In the genomic region with DNA sequence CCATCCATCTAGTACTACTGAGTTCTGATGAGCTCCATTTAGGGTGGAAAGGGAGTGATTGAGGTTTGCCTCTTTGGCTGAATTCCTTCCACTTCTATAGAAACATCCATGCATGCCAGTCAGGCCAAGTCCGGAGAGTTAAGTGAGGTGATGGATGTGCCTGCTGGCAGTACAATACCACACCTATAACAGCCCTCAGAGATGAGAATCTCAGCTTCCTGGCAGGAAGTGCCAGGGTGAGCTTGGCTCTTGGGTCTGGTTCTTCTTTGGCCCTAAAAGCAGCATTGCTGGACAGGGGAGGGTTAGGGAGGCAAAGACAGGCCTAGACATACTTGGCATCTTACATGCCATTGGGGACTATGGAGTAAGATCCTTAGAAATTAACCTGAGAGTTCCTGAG, we compare ENCODE assay signal across 29 mouse cellular contexts. TPM values are rescaled to one million over a fixed set of nuclear protein-coding genes. Genes with fewer than 3 reads are reported as not detected.
A peak's percentile ranks its signal among the peaks of the same experiment; 100 is the strongest.
DNase-seq lines count a peak whose midpoint lies in the region; ATAC-seq lines count a peak whose summit lies in the region.
"Had no signal": no experiment of that assay in that cellular context is flagged by ENCODE, and none has a peak within 500 bp of the region (broad histone marks: within the 10 kb centered on the region; RNA-seq: fewer than 3 reads in every experiment).

No protein-coding gene starts in this region.

- no peak for ATAC-seq in intestine, embryonic 16.5 days
- ATAC-seq in intestine, embryonic 15.5 days, result no peak
- no peak for ATAC-seq in neural tube, embryonic 15.5 days (ENCODE audit: low FRiP score)
- no peak for ATAC-seq in forebrain, embryonic 15.5 days (replicated peaks)
- ATAC-seq: midbrain, embryonic 16.5 days had no signal

- no peak overlapping the region for H3K9ac ChIP-seq in intestine, embryonic 16.5 days (ENCODE audit: low read depth, low read length)
- no peak overlapping the region for H3K9ac ChIP-seq in intestine, embryonic 15.5 days
- H3K9ac ChIP-seq in neural tube, embryonic 15.5 days (replicated peaks), result no peak overlapping the region
- no peak overlapping the region for H3K9ac ChIP-seq in forebrain, embryonic 15.5 days (replicated peaks)
- H3K9ac ChIP-seq: embryonic facial prominence, embryonic 13.5 days; forebrain, embryonic 12.5 days; liver, embryonic 15.5 days had no signal

- H3K36me3 ChIP-seq in intestine, embryonic 16.5 days (ENCODE audit: control insufficient read depth, insufficient read depth, low read length), result no peaks in the 10 kb centered on the region
- no peaks in the 10 kb centered on the region for H3K36me3 ChIP-seq in intestine, embryonic 15.5 days
- no peaks in the 10 kb centered on the region for H3K36me3 ChIP-seq in neural tube, embryonic 15.5 days
- H3K36me3 ChIP-seq in forebrain, embryonic 15.5 days, result no peaks in the 10 kb centered on the region
- H3K36me3 ChIP-seq: embryonic facial prominence, embryonic 13.5 days; forebrain, embryonic 12.5 days; heart, embryonic 10.5 days; limb, embryonic 10.5 days; liver, embryonic 15.5 days; midbrain, embryonic 10.5 days had no signal

- H3K4me2 ChIP-seq in intestine, embryonic 16.5 days (ENCODE audit: low read depth, low read length), result no peak overlapping the region
- H3K4me2 ChIP-seq in intestine, embryonic 15.5 days (replicated peaks), result no peak overlapping the region
- peak overlapping the region; percentile 33 for H3K4me2 ChIP-seq in neural tube, embryonic 15.5 days
- H3K4me2 ChIP-seq in forebrain, embryonic 15.5 days (replicated peaks), result no peak overlapping the region
- H3K4me2 ChIP-seq: embryonic facial prominence, embryonic 13.5 days; forebrain, embryonic 12.5 days; liver, embryonic 15.5 days had no signal

- peak; percentile 6 to 21 for DNase-seq in lung, adult 18-20 months
- no peak for DNase-seq in lung, postnatal 4 days
- peak; percentile 33 for DNase-seq in lung, postnatal 36 days
- no peak for DNase-seq in frontal cortex, postnatal 14 days (ENCODE audit: low spot score in 2 of 2)
- DNase-seq: adrenal gland, postnatal 14 days; cerebellum, adult 2 months; cerebellum, postnatal 36 days; embryo, embryonic 11 days; liver; retina, postnatal 1 day; right cerebral cortex, postnatal 25 days; thymus, postnatal 25 days had no signal

- no peak overlapping the region for H3K4me3 ChIP-seq in intestine, embryonic 16.5 days (ENCODE audit: low read length)
- no peak overlapping the region for H3K4me3 ChIP-seq in intestine, embryonic 15.5 days (replicated peaks)
- H3K4me3 ChIP-seq in neural tube, embryonic 15.5 days (replicated peaks), result no peak overlapping the region
- H3K4me3 ChIP-seq in forebrain, embryonic 15.5 days, result no peak overlapping the region
- H3K4me3 ChIP-seq: embryonic facial prominence, embryonic 13.5 days; erythroblast, embryonic 14.5 days; forebrain, embryonic 12.5 days; heart, embryonic 10.5 days; limb, embryonic 10.5 days; liver, embryonic 15.5 days; midbrain, embryonic 10.5 days had no signal

- H3K27me3 ChIP-seq in intestine, embryonic 16.5 days (replicated peaks; ENCODE audit: control insufficient read depth, insufficient read depth, low read length), result peaks cover 13% of the 10 kb centered on the region
- peaks cover 5% of the 10 kb centered on the region; the same call in 1 of the 2 replicates for H3K27me3 ChIP-seq in intestine, embryonic 15.5 days (replicated peaks)
- 0 out of 2 replicates have a peak, but pooled peaks cover 9% of the 10 kb centered on the region for H3K27me3 ChIP-seq in neural tube, embryonic 15.5 days (replicated peaks)
- H3K27me3 ChIP-seq in forebrain, embryonic 15.5 days, result peaks cover 28% of the 10 kb centered on the region

- peaks cover 7% of the 10 kb centered on the region; the same call in 1 of the 2 replicates for H3K4me1 ChIP-seq in intestine, embryonic 16.5 days (ENCODE audit: control insufficient read depth, insufficient read depth, low read length)
- no peaks in the 10 kb centered on the region for H3K4me1 ChIP-seq in intestine, embryonic 15.5 days (replicated peaks)
- peaks cover 18% of the 10 kb centered on the region for H3K4me1 ChIP-seq in neural tube, embryonic 15.5 days
- H3K4me1 ChIP-seq in forebrain, embryonic 15.5 days, result no peaks in the 10 kb centered on the region
- H3K4me1 ChIP-seq: embryonic facial prominence, embryonic 13.5 days; liver, embryonic 15.5 days had no signal

- H3K9me3 ChIP-seq in intestine, embryonic 16.5 days (ENCODE audit: control insufficient read depth, low read length), result no peaks in the 10 kb centered on the region
- no peaks in the 10 kb centered on the region for H3K9me3 ChIP-seq in intestine, embryonic 15.5 days
- no peaks in the 10 kb centered on the region for H3K9me3 ChIP-seq in neural tube, embryonic 15.5 days (replicated peaks)
- no peaks in the 10 kb centered on the region for H3K9me3 ChIP-seq in forebrain, embryonic 15.5 days
- H3K9me3 ChIP-seq: embryonic facial prominence, embryonic 13.5 days; forebrain, embryonic 12.5 days; heart, embryonic 10.5 days; limb, embryonic 10.5 days; liver, embryonic 15.5 days; midbrain, embryonic 10.5 days had no signal

- 55% methylated on average over 1 of the region's 1 CpGs for WGBS in intestine, embryonic 16.5 days
- WGBS in intestine, embryonic 15.5 days, result 64% methylated on average over 1 of the region's 1 CpGs
- 42% methylated on average over 1 of the region's 1 CpGs for WGBS in neural tube, embryonic 15.5 days
- 89% methylated on average over 1 of the region's 1 CpGs for WGBS in forebrain, embryonic 15.5 days

- peak overlapping the region; percentile 63; the same call in 1 of the 2 replicates for H3K27ac ChIP-seq in intestine, embryonic 16.5 days (ENCODE audit: low read length)
- no peak overlapping the region for H3K27ac ChIP-seq in intestine, embryonic 15.5 days
- H3K27ac ChIP-seq in neural tube, embryonic 15.5 days (replicated peaks), result peak overlapping the region; percentile 45; the same call in 1 of the 2 replicates
- no peak overlapping the region for H3K27ac ChIP-seq in forebrain, embryonic 15.5 days (replicated peaks)
- H3K27ac ChIP-seq: embryonic facial prominence, embryonic 13.5 days; forebrain, embryonic 12.5 days; heart, embryonic 10.5 days; limb, embryonic 10.5 days; liver, embryonic 15.5 days; macrophage; midbrain, embryonic 10.5 days had no signal

RNA-seq across cellular contexts. Expression of a gene that starts 7.0 kb away (rescaled TPM):
- 0.92 and 0.99 TPM in 2 replicates for polyA plus RNA-seq in intestine, embryonic 16.5 days (2015; fragmentation: Nextera tagmentation; extraction: Ambion mirVana)
- 0.73 and 1.1 TPM in 2 replicates for polyA plus RNA-seq in intestine, embryonic 15.5 days (2015; fragmentation: Nextera tagmentation; extraction: Ambion mirVana)
- 38.0 and 42.0 TPM in 2 replicates for polyA plus RNA-seq in neural tube, embryonic 15.5 days (2015; fragmentation: Nextera tagmentation; extraction: Ambion mirVana)
- polyA plus RNA-seq in forebrain, embryonic 15.5 days (2015; fragmentation: Nextera tagmentation; extraction: Ambion mirVana), result 0.26 and 0.33 TPM in 2 replicates
- polyA plus RNA-seq: C2C12; erythroblast, embryonic 14.5 days; frontal cortex, adult 2 months; heart, embryonic 16.5 days; macrophage; spleen, adult 2 months had no signal

Comparison
In these comparisons a context has a peak if more than half of its experiments do, and no peak if none do; other contexts are left out.
1. H3K27ac ChIP-seq: peak in intestine, embryonic 16.5 days (single experiment) and neural tube, embryonic 15.5 days (single experiment); none in intestine, embryonic 15.5 days (single experiment) and forebrain, embryonic 15.5 days (single experiment).
2. DNase-seq: peak in lung, adult 18-20 months (2 of 2) and lung, postnatal 36 days (single experiment); none in lung, postnatal 4 days (0 of 2) and frontal cortex, postnatal 14 days (0 of 2).
3. RNA of a gene that starts 7.0 kb away (polyA plus RNA-seq): 38.0 to 42.0 TPM in neural tube, embryonic 15.5 days; 0.92 to 0.99 TPM in intestine, embryonic 16.5 days, 0.73 to 1.1 TPM in intestine, embryonic 15.5 days and 0.26 to 0.33 TPM in forebrain, embryonic 15.5 days; every median in the first group is over 10 times any median in the second.